Mouse (Mus musculus) forebrain, embryonic 11.5 days (tissue): ENCODE measurements around the gene Dtnb. TPM values are rescaled to one million over a fixed set of nuclear protein-coding genes. Genes with fewer than 3 reads are reported as not detected.

Experiments
- ATAC-seq: fragments of 200-750 bp; cut with Nextera tagmentation; replicated peaks from 2 replicates; pipeline ENCODE4 v1.8.0; 2017; ENCODE audit warnings: moderate TSS enrichment; ENCODE audit not compliant: low FRiP score
- DNase-seq: peaks from one replicate; pipeline ENCODE4 v3.0.0-alpha.2; 2017; ENCODE audit warnings: low spot score
- H3K27ac ChIP-seq: fragments of 300-500 bp; sonication (generic); 2 replicates; pipeline ENCODE4 v1.5.1; 2014; ENCODE audit warnings: low read depth, low read length
- H3K27me3 ChIP-seq: fragments of 300-500 bp; sonication (generic); 2 replicates; pipeline ENCODE4 v1.6.1; 2014; ENCODE audit warnings: mild to moderate bottlenecking, low read length, mixed read lengths; ENCODE audit not compliant: control insufficient read depth, insufficient read depth
- H3K36me3 ChIP-seq: fragments of 300-500 bp; sonication (generic); 2 replicates; pipeline ENCODE4 v1.6.1; 2014; ENCODE audit warnings: mild to moderate bottlenecking, low read length, moderate library complexity, mixed read lengths; ENCODE audit not compliant: control insufficient read depth, insufficient read depth
- H3K4me1 ChIP-seq: fragments of 300-500 bp; sonication (generic); replicated peaks from 2 replicates; pipeline ENCODE4 v1.6.1; 2014; ENCODE audit warnings: low read length, mixed read lengths; ENCODE audit not compliant: control insufficient read depth, insufficient read depth
- H3K4me2 ChIP-seq: fragments of 300-500 bp; sonication (generic); 2 replicates; pipeline ENCODE4 v1.6.1; 2014; ENCODE audit warnings: low read depth, mild to moderate bottlenecking, low read length, moderate library complexity, mixed read lengths; ENCODE audit not compliant: severe bottlenecking
- H3K4me3 ChIP-seq: fragments of 300-500 bp; sonication (generic); 2 replicates; pipeline ENCODE4 v1.5.1; 2014; ENCODE audit warnings: low read depth, low read length
- H3K9ac ChIP-seq: fragments of 300-500 bp; sonication (generic); 2 replicates; pipeline ENCODE4 v1.6.1; 2014; ENCODE audit warnings: low read length
- H3K9me3 ChIP-seq: fragments of 300-500 bp; sonication (generic); 2 replicates; pipeline ENCODE4 v1.6.1; 2016; ENCODE audit warnings: low read length, mixed read lengths; ENCODE audit not compliant: control insufficient read depth
- WGBS: fragments of 180-500 bp; shearing (Covaris S2); extraction: QIAGEN DNeasy Blood & Tissue Kit; methylation state at CpG from one replicate; pipeline ENCODE4 v1.1.7; 2014; 5-methylcytosine and 5-hydroxymethylcytosine counted together
- polyA plus RNA-seq: library from polyadenylated mRNA; unstranded; fragments of >200 nt; fragmentation: Nextera tagmentation; extraction: Ambion mirVana; gene quantifications from 2 replicates; pipeline ENCODE4 v1.2.1, GENCODE M21; 2014

The Dtnb gene
- polyA plus RNA-seq, 1 experiment from 2014 or later, result 37.8 TPM

DNA sequence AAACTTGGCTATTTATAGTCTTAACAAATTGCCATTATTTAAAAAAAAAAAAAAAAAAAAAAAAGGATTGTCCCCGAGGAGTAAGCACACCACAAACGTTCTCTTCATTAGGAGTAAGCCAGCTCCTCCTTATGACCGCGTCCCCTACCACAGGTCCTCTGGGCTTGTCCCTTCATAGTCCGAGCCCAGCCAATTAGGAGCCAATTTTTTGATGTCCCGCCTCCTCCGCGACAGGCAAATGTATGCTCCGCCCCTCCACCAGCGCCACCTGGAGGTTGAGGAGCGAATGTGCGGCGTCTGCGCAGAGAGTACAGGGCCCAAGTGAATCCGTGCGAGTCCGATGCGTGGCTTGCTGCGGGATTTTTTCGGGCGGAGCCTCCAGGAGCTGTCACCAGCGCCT, 219.6 kb downstream of the Dtnb start:
- Histone ChIP-seq H3K9me3 (no peaks in the 10 kb centered on the region), H3K36me3 (no peaks in the 10 kb centered on the region), H3K27ac (no peak overlapping the region), H3K27me3 (peaks cover 2% of the 10 kb centered on the region; the same call in 1 of the 2 replicates), H3K4me3 (peak overlapping the region; percentile 27), H3K4me2 (peak overlapping the region; percentile 48), H3K9ac (peak overlapping the region; percentile 43), H3K4me1 (peaks cover 2% of the 10 kb centered on the region; the same call in 1 of the 2 replicates)
- peak; percentile 96 for DNase-seq
- 1% methylated on average over 22 of the region's 22 CpGs for WGBS
- ATAC-seq, result peak; percentile 96

GRCm38 (mm10) chr12:3792248-3792647, 220.1 kb downstream of the Dtnb start:
- DNase-seq (no peak), ATAC-seq (peak; percentile 40)
- Histone ChIP-seq H3K9me3 (no peaks in the 10 kb centered on the region), H3K4me1 (peaks cover 2% of the 10 kb centered on the region; the same call in 1 of the 2 replicates), H3K4me3 (peak overlapping the region; percentile 27), H3K4me2 (peak overlapping the region; percentile 48), H3K27ac (no peak overlapping the region), H3K36me3 (no peaks in the 10 kb centered on the region), H3K27me3 (peaks cover 2% of the 10 kb centered on the region; the same call in 1 of the 2 replicates), H3K9ac (peak overlapping the region; percentile 43; the same call in 1 of the 2 replicates)
- 18% methylated on average over 8 of the region's 8 CpGs for WGBS

DNA sequence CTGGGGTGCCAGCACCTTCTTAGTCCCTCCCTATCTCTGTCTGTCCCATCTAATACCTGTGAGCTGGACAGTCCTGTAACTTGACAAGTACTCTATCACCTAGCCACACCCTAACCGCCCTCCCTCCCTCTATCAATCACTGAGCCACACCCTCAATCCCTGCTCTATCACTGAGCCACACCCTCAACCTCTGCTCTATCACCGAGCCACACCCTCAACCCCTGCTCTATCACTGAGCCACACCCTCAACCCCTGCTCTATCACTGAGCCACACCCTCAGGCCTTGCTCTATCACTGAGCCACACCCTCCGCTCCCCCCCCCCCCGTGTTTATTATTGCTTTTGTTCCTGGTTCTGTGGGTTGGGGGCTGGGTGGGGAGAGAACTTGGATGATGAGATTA, 223.4 kb downstream of the Dtnb start:
- ATAC-seq (no peak), DNase-seq (no peak)
- 42% methylated on average over 3 of the region's 4 CpGs for WGBS
- Histone ChIP-seq H3K4me1 (no peaks in the 10 kb centered on the region), H3K9ac (no peak overlapping the region), H3K36me3 (no peaks in the 10 kb centered on the region), H3K27ac (no peak overlapping the region), H3K9me3 (no peaks in the 10 kb centered on the region), H3K4me2 (no peak overlapping the region), H3K4me3 (no peak overlapping the region), H3K27me3 (peaks cover 2% of the 10 kb centered on the region; the same call in 1 of the 2 replicates)

GRCm38 (mm10) chr12:3799551-3799950, 227.4 kb downstream of the Dtnb start:
- H3K4me3 ChIP-seq, result no peak overlapping the region
- H3K9ac ChIP-seq, result no peak overlapping the region
- H3K4me2 ChIP-seq, result no peak overlapping the region
- no peak for ATAC-seq
- 82% methylated on average over 1 of the region's 1 CpGs for WGBS
- no peaks in the 10 kb centered on the region for H3K4me1 ChIP-seq
- no peaks in the 10 kb centered on the region for H3K27me3 ChIP-seq
- no peak for DNase-seq
- no peaks in the 10 kb centered on the region for H3K36me3 ChIP-seq
- no peaks in the 10 kb centered on the region for H3K9me3 ChIP-seq
- H3K27ac ChIP-seq, result no peak overlapping the region

DNA sequence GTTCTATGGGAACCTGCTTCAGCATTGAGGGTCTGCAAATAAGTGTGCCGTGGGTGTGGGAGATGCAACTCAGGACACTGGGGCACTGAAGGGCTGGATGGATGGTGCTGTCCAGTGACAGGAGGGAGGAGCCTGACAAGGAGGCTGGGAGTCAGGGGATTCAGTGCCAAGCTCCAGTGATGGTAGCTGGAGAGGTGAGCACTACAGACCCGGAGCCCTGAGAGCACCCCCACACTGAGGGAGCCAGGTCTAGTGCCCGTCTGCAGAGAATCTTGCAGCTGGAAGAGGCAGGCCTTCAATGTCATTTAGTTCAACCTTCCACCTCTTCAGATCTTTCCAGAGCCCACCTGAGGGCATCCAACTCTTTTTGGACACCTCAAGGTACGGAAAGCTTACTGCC, 233.7 kb downstream of the Dtnb start, which contains the start of gene Dnmt3a:
Gene Dnmt3a, plus strand, starts transcription at position 156 of the 400 bp plus-strand sequence.
- H3K36me3 ChIP-seq, result no peaks in the 10 kb centered on the region
- peak within 1 kb of the TSS; percentile 89 for H3K4me3 ChIP-seq
- peak within 1 kb of the TSS; percentile 79 for H3K4me2 ChIP-seq
- peak within 1 kb of the TSS; percentile 50; the same call in 1 of the 2 replicates for H3K27ac ChIP-seq
- WGBS, result 20% methylated on average over 4 of the region's 4 CpGs
- H3K4me1 ChIP-seq, result peaks cover 16% of the 10 kb centered on the region
- DNase-seq, result no peak
- no peaks in the 10 kb centered on the region for H3K9me3 ChIP-seq
- peak within 1 kb of the TSS; percentile 83 for H3K9ac ChIP-seq
- H3K27me3 ChIP-seq, result peaks cover 4% of the 10 kb centered on the region; the same call in 1 of the 2 replicates
- ATAC-seq, result 0 out of 2 replicates have a peak, but pooled peaks have one; percentile 3

GRCm38 (mm10) chr12:3806271-3806684, 234.1 kb downstream of the Dtnb start:
- H3K27me3 ChIP-seq, result peaks cover 4% of the 10 kb centered on the region; the same call in 1 of the 2 replicates
- ATAC-seq, result peak; percentile 76
- 1% methylated on average over 27 of the region's 41 CpGs for WGBS
- no peaks in the 10 kb centered on the region for H3K9me3 ChIP-seq
- H3K9ac ChIP-seq, result peak overlapping the region; percentile 83
- peak overlapping the region; percentile 50; the same call in 1 of the 2 replicates for H3K27ac ChIP-seq
- peaks cover 16% of the 10 kb centered on the region for H3K4me1 ChIP-seq
- peak overlapping the region; percentile 79 for H3K4me2 ChIP-seq
- no peaks in the 10 kb centered on the region for H3K36me3 ChIP-seq
- H3K4me3 ChIP-seq, result peak overlapping the region; percentile 89
- peak; percentile 90 for DNase-seq

DNA sequence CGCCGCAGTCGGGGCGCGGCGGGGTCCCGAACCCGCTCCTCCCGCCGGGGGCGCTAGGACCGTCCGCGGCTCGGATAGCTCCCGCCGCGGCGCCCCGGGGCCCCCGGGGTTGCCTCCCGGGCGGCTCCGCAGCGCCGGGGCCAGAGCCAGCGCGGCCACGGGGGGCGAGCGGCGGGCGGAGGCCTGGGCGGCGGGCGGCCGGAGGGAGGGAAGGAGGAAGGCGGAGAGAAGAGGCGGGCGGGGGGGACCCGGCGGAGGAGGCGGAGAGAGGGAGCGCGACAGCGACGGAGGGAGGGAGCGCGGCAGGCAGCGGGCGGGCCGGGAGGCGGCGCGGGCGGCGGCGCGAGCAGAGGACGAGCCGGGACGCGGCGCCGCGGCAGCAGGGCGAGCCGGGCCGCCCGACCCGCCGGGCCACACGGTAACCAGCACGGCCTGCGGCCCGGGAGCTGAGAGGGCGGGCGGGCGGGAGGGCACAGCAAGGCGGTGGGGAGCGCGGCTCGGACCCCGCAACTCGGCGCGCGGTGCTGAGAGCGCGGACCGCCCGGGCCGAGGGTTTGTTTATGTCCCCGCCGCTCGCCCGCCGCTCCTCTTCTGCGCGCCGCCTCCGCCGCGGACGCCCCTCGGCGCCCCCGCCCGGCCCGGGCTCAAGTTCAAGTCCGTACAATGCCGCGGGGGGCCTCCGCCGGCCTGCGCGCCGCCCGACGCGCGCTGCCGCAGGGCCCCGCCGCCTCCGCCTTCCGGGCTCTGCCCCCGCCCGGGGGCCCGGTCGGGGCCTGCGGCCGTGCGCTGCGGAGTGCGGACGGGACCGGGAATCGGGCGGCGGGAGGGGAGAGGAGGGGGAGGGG, 234.7 kb downstream of the Dtnb start:
- Histone ChIP-seq H3K4me2 (peak overlapping the region; percentile 79), H3K9me3 (no peaks in the 10 kb centered on the region), H3K27me3 (peaks cover 4% of the 10 kb centered on the region; the same call in 1 of the 2 replicates), H3K4me1 (peaks cover 16% of the 10 kb centered on the region), H3K9ac (peak overlapping the region; percentile 83), H3K4me3 (peak overlapping the region; percentile 89), H3K36me3 (no peaks in the 10 kb centered on the region), H3K27ac (peak overlapping the region; percentile 50)
- under 1% methylated on average over 59 of the region's 141 CpGs for WGBS
- DNase-seq (peak; percentile 82), ATAC-seq (peak; percentile 39)

GRCm38 (mm10) chr12:3807548-3808395, 235.6 kb downstream of the Dtnb start:
- no peaks in the 10 kb centered on the region for H3K9me3 ChIP-seq
- peaks cover 4% of the 10 kb centered on the region; the same call in 1 of the 2 replicates for H3K27me3 ChIP-seq
- 0% methylated on average over 40 of the region's 105 CpGs for WGBS
- peaks cover 16% of the 10 kb centered on the region for H3K4me1 ChIP-seq
- DNase-seq (peak; percentile 81), ATAC-seq (peak; percentile 55)
- peak overlapping the region; percentile 89 for H3K4me3 ChIP-seq
- H3K4me2 ChIP-seq, result peak overlapping the region; percentile 79
- H3K36me3 ChIP-seq, result no peaks in the 10 kb centered on the region
- peak overlapping the region; percentile 50 for H3K27ac ChIP-seq
- H3K9ac ChIP-seq, result peak overlapping the region; percentile 83
